Mouse (Mus musculus): Measurements from ENCODE around the gene Stk16.

DNA sequence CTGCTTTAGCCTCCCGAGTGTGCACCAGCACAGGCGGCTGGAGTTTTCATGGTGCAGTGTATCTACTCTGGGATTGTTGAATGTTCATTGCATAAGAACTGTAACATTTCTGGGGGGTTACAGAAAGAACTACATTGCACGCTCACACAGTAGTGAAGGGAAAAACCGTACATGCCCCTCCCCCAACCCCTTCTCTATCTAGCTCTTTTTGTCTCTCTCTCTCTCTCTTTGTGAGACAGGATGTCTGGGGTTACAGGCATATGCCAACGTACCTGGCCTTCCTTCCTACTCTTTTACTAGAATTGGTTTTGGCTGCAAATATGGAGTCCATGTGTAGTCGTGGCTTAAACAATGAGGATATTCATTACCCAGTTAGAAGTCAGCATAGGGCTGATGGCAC is 12.3 kb downstream of the Stk16 start:
- TF ChIP-seq CTCF (IDR thresholded peaks at IDR 0.05; ENCODE audit: borderline replicate concordance, insufficient read depth, low read depth, low read length) (no peak), POLR2A (IDR thresholded peaks at IDR 0.05; ENCODE audit: borderline replicate concordance, insufficient read depth, low read length) (no peak)

Measured in cerebellum, adult 2 months (tissue).